Mouse (Mus musculus) ES-E14 (cell line): ENCODE data around the gene Tnfrsf25.

Experiments used
- CHD2 ChIP-seq: IDR thresholded peaks from 2 replicates; pipeline ENCODE4 v1.6.1; 2014; ENCODE audit warnings: mild to moderate bottlenecking, low read depth, low read length, inconsistent platforms
- ZC3H11A ChIP-seq: IDR thresholded peaks from 2 replicates; pipeline ENCODE4 v1.6.1; 2012; ENCODE audit warnings: low read depth, mild to moderate bottlenecking, inconsistent platforms, low read length, borderline replicate concordance
- ZNF384 ChIP-seq: IDR thresholded peaks from 2 replicates; pipeline ENCODE4 v1.6.1; 2012; ENCODE audit warnings: low read depth, low read length, inconsistent platforms

- TF ChIP-seq CHD2 (no peak), ZNF384 (no peak), ZC3H11A (no peak)
Measured at GRCm38 (mm10) chr4:152129395-152129930, 13.7 kb downstream of the Tnfrsf25 start.
